Mouse (Mus musculus): ENCODE measurements around the gene Vwa7. TPM values are rescaled to one million over a fixed set of nuclear protein-coding genes. Genes with fewer than 3 reads are reported as not detected.

Gene Vwa7
- total RNA-seq, 2 experiments from 2014 or later = 0.30 to 0.37 TPM

GRCm38 (mm10) chr17:35016791-35017705, 669 bp downstream of the Vwa7 start:
- intact Hi-C loops (cut with DNase I) = no loop called here
- DNase-seq (ENCODE audit: low spot score in 2 of 2) = no peak

GRCm38 (mm10) chr17:35017706-35018030, 1.3 kb downstream of the Vwa7 start:
- no peak for DNase-seq (ENCODE audit: low spot score in 2 of 2)
- intact Hi-C loops (cut with DNase I) = no loop called here

- no peak for DNase-seq (ENCODE audit: low spot score in 2 of 2)
- intact Hi-C loops (cut with DNase I) = no loop called here
These were observed 1.8 kb downstream of the Vwa7 start for GRCm38 (mm10) chr17:35018171-35018570.

- intact Hi-C loops (cut with DNase I) = no loop called here
- no peak for DNase-seq (ENCODE audit: low spot score in 2 of 2)
These were observed 3.5 kb downstream of the Vwa7 start for GRCm38 (mm10) chr17:35019894-35020293.

GRCm38 (mm10) chr17:35020551-35020950, 4.2 kb downstream of the Vwa7 start:
- intact Hi-C loops (cut with DNase I) = no loop called here
- DNase-seq (ENCODE audit: low spot score in 2 of 2) = no peak

- DNase-seq (ENCODE audit: low spot score in 2 of 2) = peak; percentile 75 to 83
- intact Hi-C loops (cut with DNase I) = loop anchor here (1.0 kb wide), 2 partner anchors 38 to 85 kb away; partner anchors contain the start of gene Ddah2
These were observed 4.9 kb downstream of the Vwa7 start for GRCm38 (mm10) chr17:35021163-35021808.

GRCm38 (mm10) chr17:35021842-35022477, 5.6 kb downstream of the Vwa7 start:
- intact Hi-C loops (cut with DNase I) = loop anchor here (1.0 kb wide), 2 partner anchors 37 to 84 kb away; partner anchors contain the start of gene Ddah2
- no peak for DNase-seq (ENCODE audit: low spot score in 2 of 2)

- no peak for DNase-seq (ENCODE audit: low spot score in 2 of 2)
- intact Hi-C loops (cut with DNase I) = no loop called here
These were observed 6.2 kb downstream of the Vwa7 start for GRCm38 (mm10) chr17:35022541-35023060.

- no peak for DNase-seq (ENCODE audit: low spot score in 2 of 2)
- intact Hi-C loops (cut with DNase I) = no loop called here
These were observed 6.8 kb downstream of the Vwa7 start for GRCm38 (mm10) chr17:35023221-35023620.

GRCm38 (mm10) chr17:35023756-35024155, 7.4 kb downstream of the Vwa7 start:
- DNase-seq (ENCODE audit: low spot score in 2 of 2) = no peak
- intact Hi-C loops (cut with DNase I) = no loop called here

- intact Hi-C loops (cut with DNase I) = no loop called here
- DNase-seq (ENCODE audit: low spot score in 2 of 2) = no peak
These were observed 7.9 kb downstream of the Vwa7 start for GRCm38 (mm10) chr17:35024261-35024660.

GRCm38 (mm10) chr17:35024691-35025488, 8.5 kb downstream of the Vwa7 start:
- intact Hi-C loops (cut with DNase I) = no loop called here
- no peak for DNase-seq (ENCODE audit: low spot score in 2 of 2)

GRCm38 (mm10) chr17:35026206-35026605, 9.8 kb downstream of the Vwa7 start:
- intact Hi-C loops (cut with DNase I) = no loop called here
- DNase-seq (ENCODE audit: low spot score in 2 of 2) = no peak

- intact Hi-C loops (cut with DNase I) = no loop called here
- DNase-seq (ENCODE audit: low spot score in 2 of 2) = peak in 1 of 2 experiments; percentile 43
These were observed 11.1 kb downstream of the Vwa7 start, which contains the start of gene Sapcd1 for GRCm38 (mm10) chr17:35027277-35028068. Gene Sapcd1 (minus strand): TSS chr17:35028016.

GRCm38 (mm10) chr17:35028315-35028714, 11.9 kb downstream of the Vwa7 start:
- intact Hi-C loops (cut with DNase I) = no loop called here
- DNase-seq (ENCODE audit: low spot score in 2 of 2) = no peak

GRCm38 (mm10) chr17:35029691-35030532, 13.5 kb downstream of the Vwa7 start:
- intact Hi-C loops (cut with DNase I) = no loop called here
- DNase-seq (ENCODE audit: low spot score in 2 of 2) = no peak

GRCm38 (mm10) chr17:35031272-35031671, 14.9 kb downstream of the Vwa7 start:
- intact Hi-C loops (cut with DNase I) = no loop called here
- no peak for DNase-seq (ENCODE audit: low spot score in 2 of 2)

- intact Hi-C loops (cut with DNase I) = no loop called here
- no peak for DNase-seq (ENCODE audit: low spot score in 2 of 2)
These were observed 15.5 kb downstream of the Vwa7 start for GRCm38 (mm10) chr17:35031880-35032279.

Measured in left cerebral cortex, postnatal 25 days (tissue).